In the genomic region with DNA sequence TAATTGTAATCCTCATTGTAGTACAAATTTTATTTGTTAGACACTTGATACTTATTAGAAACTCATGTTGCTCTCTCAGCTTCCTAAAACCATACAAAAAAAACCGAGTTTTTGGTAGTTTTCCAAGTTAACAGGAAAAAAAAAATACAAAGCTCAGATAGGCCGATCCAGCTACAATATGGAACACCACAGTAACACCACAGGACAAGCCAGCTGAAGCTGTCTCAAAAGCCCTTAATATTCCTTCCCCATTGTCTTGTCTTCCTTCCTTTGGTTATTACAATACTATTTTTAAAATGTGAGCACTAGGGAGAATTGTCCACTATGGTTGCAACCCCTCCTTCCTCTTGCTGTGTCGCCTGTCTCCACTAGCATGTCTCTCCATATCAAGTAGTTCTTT, we compare ENCODE assay signal across 28 mouse cellular contexts.
"Had no signal": no experiment of that assay in that cellular context is flagged by ENCODE, and none has a peak within 500 bp of the region (broad histone marks: within the 10 kb centered on the region; RNA-seq: fewer than 3 reads in every experiment).

No protein-coding gene starts in this region.

- H3K27ac ChIP-seq: left cerebral cortex, adult 2 months; limb, embryonic 10.5 days; limb, embryonic 12.5 days; limb, embryonic 13.5 days; limb, embryonic 15.5 days; liver, embryonic 12.5 days; liver, embryonic 13.5 days; liver, embryonic 14.5 days; liver, embryonic 15.5 days; macrophage; midbrain, embryonic 10.5 days; midbrain, embryonic 12.5 days; midbrain, embryonic 13.5 days; midbrain, embryonic 15.5 days; neural tube, embryonic 12.5 days; neural tube, embryonic 13.5 days had no signal

- H3K27me3 ChIP-seq: limb, embryonic 12.5 days; limb, embryonic 13.5 days; limb, embryonic 15.5 days; liver, embryonic 12.5 days; liver, embryonic 13.5 days; liver, embryonic 15.5 days; megakaryocyte, embryonic 14.5 days; midbrain, embryonic 12.5 days; midbrain, embryonic 13.5 days; midbrain, embryonic 15.5 days; neural tube, embryonic 12.5 days; neural tube, embryonic 13.5 days had no signal

- H3K4me3 ChIP-seq: left cerebral cortex, adult 2 months; limb, embryonic 10.5 days; limb, embryonic 12.5 days; limb, embryonic 13.5 days; limb, embryonic 15.5 days; liver, embryonic 12.5 days; liver, embryonic 13.5 days; liver, embryonic 15.5 days; megakaryocyte, embryonic 14.5 days; midbrain, embryonic 10.5 days; midbrain, embryonic 12.5 days; midbrain, embryonic 13.5 days; midbrain, embryonic 15.5 days; myocyte; neural tube, embryonic 12.5 days; neural tube, embryonic 13.5 days had no signal

- H3K9ac ChIP-seq: limb, embryonic 12.5 days; limb, embryonic 13.5 days; limb, embryonic 15.5 days; liver, embryonic 12.5 days; liver, embryonic 13.5 days; liver, embryonic 14.5 days; liver, embryonic 15.5 days; liver, postnatal 0 days; midbrain, embryonic 12.5 days; midbrain, embryonic 13.5 days; midbrain, embryonic 15.5 days; neural tube, embryonic 12.5 days; neural tube, embryonic 13.5 days had no signal

- H3K4me1 ChIP-seq: limb, embryonic 15.5 days; liver, embryonic 12.5 days; liver, embryonic 13.5 days; liver, embryonic 15.5 days; megakaryocyte, embryonic 14.5 days; midbrain, embryonic 10.5 days; midbrain, embryonic 12.5 days; midbrain, embryonic 13.5 days; midbrain, embryonic 15.5 days; neural tube, embryonic 12.5 days; neural tube, embryonic 13.5 days had no signal

- DNase-seq: layer of hippocampus, postnatal 36 days; left cerebral cortex, postnatal 4 days; liver; liver, embryonic 13.5 days; liver, postnatal 0 days; lung, adult 18-20 months; lung, postnatal 36 days; midbrain, embryonic 14.5 days had no signal

- H3K36me3 ChIP-seq: limb, embryonic 10.5 days; limb, embryonic 12.5 days; limb, embryonic 13.5 days; limb, embryonic 15.5 days; liver, embryonic 12.5 days; liver, embryonic 13.5 days; liver, embryonic 15.5 days; midbrain, embryonic 10.5 days; midbrain, embryonic 12.5 days; midbrain, embryonic 13.5 days; midbrain, embryonic 15.5 days; neural tube, embryonic 12.5 days; neural tube, embryonic 13.5 days had no signal

- H3K9me3 ChIP-seq: limb, embryonic 10.5 days; limb, embryonic 12.5 days; limb, embryonic 13.5 days; limb, embryonic 15.5 days; liver, embryonic 12.5 days; liver, embryonic 13.5 days; liver, embryonic 15.5 days; midbrain, embryonic 10.5 days; midbrain, embryonic 12.5 days; midbrain, embryonic 13.5 days; midbrain, embryonic 15.5 days; neural tube, embryonic 12.5 days; neural tube, embryonic 13.5 days had no signal

- H3K4me2 ChIP-seq: limb, embryonic 12.5 days; limb, embryonic 13.5 days; limb, embryonic 15.5 days; liver, embryonic 11.5 days; liver, embryonic 12.5 days; liver, embryonic 13.5 days; liver, embryonic 15.5 days; midbrain, embryonic 11.5 days; midbrain, embryonic 12.5 days; midbrain, embryonic 13.5 days; midbrain, embryonic 15.5 days; neural tube, embryonic 12.5 days; neural tube, embryonic 13.5 days had no signal

- ATAC-seq: liver, embryonic 12.5 days; liver, postnatal 0 days; midbrain, embryonic 13.5 days; midbrain, embryonic 15.5 days; midbrain, embryonic 16.5 days had no signal
